8 mouse cellular contexts compared by ENCODE assay signal in the genomic region with DNA sequence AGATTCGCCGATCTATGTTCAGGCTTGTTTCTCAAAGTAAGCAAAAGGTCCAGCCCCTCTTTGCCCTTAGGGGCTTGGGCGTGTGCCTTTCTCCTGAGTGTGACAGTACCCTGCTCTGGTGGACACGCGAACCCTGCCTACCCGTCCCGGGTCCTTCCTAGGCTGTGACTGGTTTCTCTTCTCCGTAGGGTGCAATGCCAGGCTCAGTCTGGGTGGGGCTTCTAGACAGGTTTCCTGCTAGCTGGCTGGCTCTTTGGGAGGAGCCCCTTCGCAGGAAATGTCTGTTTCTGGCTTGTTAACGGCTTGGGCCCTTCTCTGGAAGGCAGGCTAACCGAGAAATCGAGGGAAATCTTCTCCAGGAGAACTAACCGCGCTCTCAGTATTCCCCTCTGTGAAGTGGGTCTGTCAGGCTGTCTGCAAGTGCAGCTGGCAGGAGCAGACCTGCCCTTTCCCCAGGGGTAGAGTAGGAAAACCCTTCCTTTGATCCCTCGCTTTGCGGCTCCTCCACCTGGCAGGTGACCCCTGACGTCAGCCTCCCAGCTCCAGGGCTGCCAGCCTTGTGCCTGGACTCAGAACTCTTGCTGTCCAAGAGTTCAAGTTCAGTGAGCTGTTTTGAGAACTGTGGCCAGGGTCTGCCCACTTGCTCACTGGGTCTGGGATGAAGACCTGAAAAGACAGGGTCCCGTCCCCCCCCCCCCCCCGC. TPM values are rescaled to one million over a fixed set of nuclear protein-coding genes. Genes with fewer than 3 reads are reported as not detected.
A peak's percentile ranks its signal among the peaks of the same experiment; 100 is the strongest.
DNase-seq lines count a peak whose midpoint lies in the region; ATAC-seq and TF ChIP-seq lines count a peak whose summit lies in the region.

No protein-coding gene starts in this region.

- ATAC-seq in common myeloid progenitor, adult 5-6 weeks (replicated peaks; ENCODE audit: low read depth, poor library complexity, severe bottlenecking), result peak; percentile 57
- ATAC-seq in limb, embryonic 13.5 days (ENCODE audit: low FRiP score, low read depth), result peak; percentile 14; the same call in 1 of the 2 replicates
- ATAC-seq in midbrain, embryonic 12.5 days (ENCODE audit: low FRiP score, low read depth), result no peak

- peaks cover 2% of the 10 kb centered on the region for H3K4me1 ChIP-seq in ES-Bruce4 (ENCODE audit: control insufficient read depth, insufficient read depth, low read length)
- H3K4me1 ChIP-seq in hindbrain, embryonic 10.5 days (replicated peaks), result peaks cover 40% of the 10 kb centered on the region
- H3K4me1 ChIP-seq in limb, embryonic 13.5 days, result peaks cover 19% of the 10 kb centered on the region
- peaks cover 22% of the 10 kb centered on the region for H3K4me1 ChIP-seq in midbrain, embryonic 12.5 days

- no peak overlapping the region for H3K27ac ChIP-seq in ES-Bruce4 (ENCODE audit: insufficient read depth, low read length)
- 0 out of 2 replicates have a peak overlapping the region, but pooled peaks have one; percentile 35 for H3K27ac ChIP-seq in hindbrain, embryonic 10.5 days
- H3K27ac ChIP-seq in limb, embryonic 13.5 days, result no peak overlapping the region
- H3K27ac ChIP-seq in midbrain, embryonic 12.5 days (replicated peaks), result no peak overlapping the region

- peak overlapping the region; percentile 80 for H3K9ac ChIP-seq in ES-Bruce4 (ENCODE audit: low read depth, poor library complexity, severe bottlenecking)
- peak overlapping the region; percentile 55 for H3K9ac ChIP-seq in limb, embryonic 13.5 days
- no peak overlapping the region for H3K9ac ChIP-seq in midbrain, embryonic 12.5 days (replicated peaks)

- H3K4me3 ChIP-seq in ES-Bruce4 (ENCODE audit: low read depth, low read length), result peak overlapping the region; percentile 87
- peak overlapping the region; percentile 54 for H3K4me3 ChIP-seq in hindbrain, embryonic 10.5 days
- H3K4me3 ChIP-seq in limb, embryonic 13.5 days, result peak overlapping the region; percentile 49
- H3K4me3 ChIP-seq in midbrain, embryonic 12.5 days, result peak overlapping the region; percentile 45; the same call in 1 of the 2 replicates

- TF ChIP-seq POLR2A in ES-Bruce4 (IDR thresholded peaks at IDR 0.05; ENCODE audit: insufficient read depth, low read length), result no peak

- 10% methylated on average over 19 of the region's 19 CpGs for WGBS in hindbrain, embryonic 10.5 days
- 6% methylated on average over 17 of the region's 19 CpGs for WGBS in limb, embryonic 13.5 days
- WGBS in midbrain, embryonic 12.5 days, result 12% methylated on average over 18 of the region's 19 CpGs

- no peak for DNase-seq in hindbrain, embryonic 10.5 days (ENCODE audit: low spot score)
- DNase-seq in right cerebral cortex, adult 2 months (ENCODE audit: low spot score in 2 of 2), result no peak
- no peak for DNase-seq in layer of hippocampus, adult 9-11 months
- DNase-seq in urinary bladder, postnatal 4 days (ENCODE audit: low spot score in 2 of 2), result no peak

- no peaks in the 10 kb centered on the region for H3K27me3 ChIP-seq in ES-Bruce4 (ENCODE audit: control insufficient read depth, insufficient read depth, low read length, poor library complexity, severe bottlenecking)
- H3K27me3 ChIP-seq in hindbrain, embryonic 10.5 days (ENCODE audit: insufficient read depth, poor library complexity, severe bottlenecking), result peaks cover 61% of the 10 kb centered on the region
- peaks cover 46% of the 10 kb centered on the region for H3K27me3 ChIP-seq in limb, embryonic 13.5 days
- H3K27me3 ChIP-seq in midbrain, embryonic 12.5 days, result peaks cover 66% of the 10 kb centered on the region

- TF ChIP-seq EP300 in ES-Bruce4 (IDR thresholded peaks at IDR 0.05; ENCODE audit: insufficient read depth, low read depth, low read length), result no peak

- no peaks in the 10 kb centered on the region for H3K9me3 ChIP-seq in ES-Bruce4 (replicated peaks; ENCODE audit: control insufficient read depth, insufficient read depth, low read length, poor library complexity, severe bottlenecking)
- 0 out of 2 replicates have a peak, but pooled peaks cover 6% of the 10 kb centered on the region for H3K9me3 ChIP-seq in hindbrain, embryonic 10.5 days
- H3K9me3 ChIP-seq in limb, embryonic 13.5 days, result no peaks in the 10 kb centered on the region
- no peaks in the 10 kb centered on the region for H3K9me3 ChIP-seq in midbrain, embryonic 12.5 days

- H3K4me2 ChIP-seq in limb, embryonic 13.5 days (replicated peaks), result peak overlapping the region; percentile 92
- peak overlapping the region; percentile 90 for H3K4me2 ChIP-seq in midbrain, embryonic 12.5 days (replicated peaks)

- H3K36me3 ChIP-seq in ES-Bruce4 (ENCODE audit: control insufficient read depth, insufficient read depth, low read length, poor library complexity, severe bottlenecking), result peaks cover 13% of the 10 kb centered on the region
- H3K36me3 ChIP-seq in hindbrain, embryonic 10.5 days, result no peaks in the 10 kb centered on the region
- no peaks in the 10 kb centered on the region for H3K36me3 ChIP-seq in limb, embryonic 13.5 days
- H3K36me3 ChIP-seq in midbrain, embryonic 12.5 days, result no peaks in the 10 kb centered on the region

- no peak for TF ChIP-seq CTCF in ES-Bruce4 (IDR thresholded peaks at IDR 0.05; ENCODE audit: low read depth, low read length)

RNA-seq across cellular contexts. Expression of a gene that starts 0.8 kb away (rescaled TPM):
- polyA plus RNA-seq in ES-Bruce4 (2011; ENCODE audit: insufficient read depth, insufficient read length, low read depth, missing spikeins), result 168 and 176 TPM in 2 replicates
- 82.2 and 94.0 TPM in 2 replicates for total RNA-seq in common myeloid progenitor, adult 5-6 weeks (2017)
- polyA plus RNA-seq in hindbrain, embryonic 10.5 days (2016; fragmentation: Nextera tagmentation; extraction: Ambion mirVana), result 11.8 and 15.0 TPM in 2 replicates
- polyA plus RNA-seq in limb, embryonic 13.5 days (2015; fragmentation: Nextera tagmentation; extraction: Ambion mirVana), result 9.7 and 10.9 TPM in 2 replicates
- 11.1 and 12.2 TPM in 2 replicates for polyA plus RNA-seq in midbrain, embryonic 12.5 days (2016; fragmentation: Nextera tagmentation; extraction: Ambion mirVana)

Comparison
In these comparisons a context has a peak if more than half of its experiments do, and no peak if none do; other contexts are left out.
1. RNA of a gene that starts 0.8 kb away (polyA plus RNA-seq): 168 to 176 TPM in ES-Bruce4; 11.1 to 12.2 TPM in midbrain, embryonic 12.5 days, 11.8 to 15.0 TPM in hindbrain, embryonic 10.5 days and 9.7 to 10.9 TPM in limb, embryonic 13.5 days; every median in the first group is over 10 times any median in the second.
2. Peak in every context shown above with its lines, with median percentiles within 50 percentile points of each other: H3K4me3 ChIP-seq.